Mouse (Mus musculus) MEL (cell line): ENCODE measurements at regions not wholly inside any gene's neighbourhood (a gene's known extent, or its start where the extent isn't known, plus 50 kb on each side); places are given as distances from the start of the nearest gene placed in this dataset.

Experiments used
- POLR2A ChIP-seq, 2 experiments: IDR thresholded peaks; 2 replicates each; pipeline ENCODE4 v1.6.1; 2011 to 2012; ENCODE audit warnings: low read length in 2 of 2, mild to moderate bottlenecking in 2 of 2, control low read depth in 1 of 2, improper control_type of control experiment in 1 of 2, low read depth in 1 of 2, moderate library complexity in 1 of 2; ENCODE audit not compliant: control insufficient read depth in 1 of 2, insufficient read depth in 1 of 2, poor library complexity in 1 of 2
- TBP ChIP-seq: IDR thresholded peaks from 2 replicates; pipeline ENCODE4 v1.8.0; 2011; ENCODE audit warnings: low read depth, low read length, improper control_type of control experiment
- USF2 ChIP-seq, 2 experiments: IDR thresholded peaks; 2 replicates each; pipeline ENCODE4 v1.6.1; 2011 to 2012; ENCODE audit warnings: improper control_type of control experiment in 2 of 2, low read length in 2 of 2, borderline replicate concordance in 1 of 2, inconsistent platforms in 1 of 2, low read depth in 1 of 2, mild to moderate bottlenecking in 1 of 2; ENCODE audit not compliant: insufficient read depth in 1 of 2

DNA sequence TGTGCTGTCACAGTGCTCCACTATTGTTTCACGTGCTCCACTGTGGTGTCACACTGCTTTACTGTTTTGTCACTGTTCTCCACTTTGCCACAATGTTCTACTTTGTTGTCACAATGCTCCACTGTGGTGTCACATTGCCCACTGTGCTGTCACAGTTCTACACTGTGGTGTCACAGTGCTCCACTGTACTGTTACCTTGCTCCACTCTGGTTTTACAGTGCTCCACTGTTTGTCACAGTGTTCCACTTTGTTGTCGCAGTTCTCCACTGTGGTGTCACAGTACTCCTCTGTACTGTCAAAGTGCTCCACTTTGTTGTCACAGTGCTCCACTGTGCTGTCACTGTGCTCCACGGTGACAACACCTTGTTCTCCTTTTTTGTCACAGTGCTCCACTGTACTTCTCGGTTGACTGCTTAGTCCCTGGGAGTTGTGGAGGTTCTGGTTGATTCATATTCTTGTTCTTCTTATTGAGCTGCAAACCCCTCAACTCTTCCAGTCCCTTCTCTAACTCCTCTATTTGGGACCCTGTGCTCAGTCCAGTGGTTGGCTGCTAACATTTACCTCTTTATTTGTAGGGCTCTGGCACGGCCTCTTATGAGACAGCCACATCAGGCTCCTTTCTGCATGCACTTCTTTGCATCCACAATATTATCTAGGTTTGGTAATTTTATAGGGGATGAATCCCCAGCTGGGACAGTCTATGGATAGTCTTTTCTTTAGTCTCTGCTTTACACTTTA lies 349.7 kb upstream of the Olfr161 start:
- no peak for TF ChIP-seq USF2 (IDR thresholded peaks at IDR 0.05; ENCODE audit: borderline replicate concordance in 1 of 2, insufficient read depth in 1 of 2, low read depth in 1 of 2, low read length in 2 of 2)
- TF ChIP-seq POLR2A (IDR thresholded peaks at IDR 0.05; ENCODE audit: control insufficient read depth in 1 of 2, insufficient read depth in 1 of 2, low read depth in 1 of 2, low read length in 2 of 2, poor library complexity in 1 of 2): no peak
- TF ChIP-seq TBP: no peak
